Mouse (Mus musculus): ENCODE measurements at regions not wholly inside any gene's neighbourhood (a gene's known extent, or its start where the extent isn't known, plus 50 kb on each side); places are given as distances from the start of the nearest gene placed in this dataset.

DNA sequence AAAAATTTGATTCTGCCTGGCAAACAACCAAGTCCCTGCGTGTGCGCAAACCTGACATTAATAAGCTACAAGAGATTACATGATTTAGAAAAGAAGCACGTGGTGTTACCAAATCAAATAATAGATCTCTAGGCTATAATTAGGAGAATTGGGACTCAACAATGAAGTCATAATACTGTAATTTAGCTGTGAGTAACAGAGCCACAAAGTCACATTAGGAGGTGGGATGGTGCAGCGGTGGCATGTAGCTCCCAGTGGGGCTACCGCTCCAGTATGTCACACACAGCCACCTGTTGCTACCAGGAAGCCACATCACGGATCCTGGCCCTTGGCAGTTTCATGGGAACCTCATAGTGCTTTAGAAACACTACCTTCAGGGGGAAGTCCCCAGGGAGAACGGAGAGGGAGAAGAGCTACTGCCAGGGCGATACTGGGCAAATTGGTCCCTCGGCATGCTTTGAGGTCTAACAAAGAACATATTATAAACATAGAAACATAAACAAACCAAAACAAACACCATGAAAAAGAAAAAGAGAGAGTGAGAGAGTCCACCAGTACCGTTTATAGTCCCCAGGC lies 551.2 kb downstream of the Insc start:
- Histone ChIP-seq H3K4me3 (replicated peaks; ENCODE audit: control insufficient read depth, low read depth, low read length) (no peak overlapping the region), H3K4me1 (ENCODE audit: control insufficient read depth, insufficient read depth, low read length) (no peaks in the 10 kb centered on the region), H3K27ac (ENCODE audit: control insufficient read depth, insufficient read depth, low read depth, low read length, poor library complexity) (no peak overlapping the region)
- 81% methylated on average over 10 of the region's 10 CpGs for WGBS
- TF ChIP-seq CTCF (IDR thresholded peaks at IDR 0.05; ENCODE audit: control insufficient read depth, insufficient read depth, low read length) (no peak), POLR2A (IDR thresholded peaks at IDR 0.05; ENCODE audit: borderline replicate concordance, control insufficient read depth, low read depth, low read length) (no peak)

GRCm38 (mm10) chr7:115300241-115300640 lies 556.7 kb downstream of the Insc start:
- 68% methylated on average over 8 of the region's 8 CpGs for WGBS
- TF ChIP-seq CTCF (IDR thresholded peaks at IDR 0.05; ENCODE audit: control insufficient read depth, insufficient read depth, low read length) (no peak), POLR2A (IDR thresholded peaks at IDR 0.05; ENCODE audit: borderline replicate concordance, control insufficient read depth, low read depth, low read length) (no peak)
- no peaks in the 10 kb centered on the region for H3K4me1 ChIP-seq (ENCODE audit: control insufficient read depth, insufficient read depth, low read length)
- H3K27ac ChIP-seq (ENCODE audit: control insufficient read depth, insufficient read depth, low read depth, low read length, poor library complexity) = no peak overlapping the region
- no peak overlapping the region for H3K4me3 ChIP-seq (replicated peaks; ENCODE audit: control insufficient read depth, low read depth, low read length)

- H3K27ac ChIP-seq (ENCODE audit: control insufficient read depth, insufficient read depth, low read depth, low read length, poor library complexity) = no peak overlapping the region
- H3K4me3 ChIP-seq (replicated peaks; ENCODE audit: control insufficient read depth, low read depth, low read length) = no peak overlapping the region
- WGBS = 63% methylated on average over 4 of the region's 4 CpGs
- TF ChIP-seq POLR2A (IDR thresholded peaks at IDR 0.05; ENCODE audit: borderline replicate concordance, control insufficient read depth, low read depth, low read length) = no peak
- TF ChIP-seq CTCF (IDR thresholded peaks at IDR 0.05; ENCODE audit: control insufficient read depth, insufficient read depth, low read length) = no peak
- no peaks in the 10 kb centered on the region for H3K4me1 ChIP-seq (ENCODE audit: control insufficient read depth, insufficient read depth, low read length)
These were observed 564.9 kb downstream of the Insc start for GRCm38 (mm10) chr7:115308377-115308776.

- H3K4me3 ChIP-seq (replicated peaks; ENCODE audit: control insufficient read depth, low read depth, low read length) = no peak overlapping the region
- no peak for TF ChIP-seq CTCF (IDR thresholded peaks at IDR 0.05; ENCODE audit: control insufficient read depth, insufficient read depth, low read length)
- no peak for TF ChIP-seq POLR2A (IDR thresholded peaks at IDR 0.05; ENCODE audit: borderline replicate concordance, control insufficient read depth, low read depth, low read length)
- 68% methylated on average over 5 of the region's 5 CpGs for WGBS
These were observed 567.1 kb downstream of the Insc start for GRCm38 (mm10) chr7:115310400-115311225.

GRCm38 (mm10) chr7:115319504-115319903 lies 576.0 kb downstream of the Insc start:
- no peak overlapping the region for H3K4me3 ChIP-seq (replicated peaks; ENCODE audit: control insufficient read depth, low read depth, low read length)
- H3K4me1 ChIP-seq (ENCODE audit: control insufficient read depth, insufficient read depth, low read length) = no peaks in the 10 kb centered on the region
- TF ChIP-seq CTCF (IDR thresholded peaks at IDR 0.05; ENCODE audit: control insufficient read depth, insufficient read depth, low read length) = no peak
- no peak for TF ChIP-seq POLR2A (IDR thresholded peaks at IDR 0.05; ENCODE audit: borderline replicate concordance, control insufficient read depth, low read depth, low read length)
- 78% methylated on average over 4 of the region's 4 CpGs for WGBS
- H3K27ac ChIP-seq (ENCODE audit: control insufficient read depth, insufficient read depth, low read depth, low read length, poor library complexity) = no peak overlapping the region

More at GRCm38 (mm10) chr7:115310400-115311225, 567.1 kb downstream of the Insc start:
- Histone ChIP-seq H3K27ac (ENCODE audit: control insufficient read depth, insufficient read depth, low read depth, low read length, poor library complexity) (no peak overlapping the region), H3K4me1 (ENCODE audit: control insufficient read depth, insufficient read depth, low read length) (no peaks in the 10 kb centered on the region)

GRCm38 (mm10) chr7:115322989-115323388 lies 579.5 kb downstream of the Insc start:
- Histone ChIP-seq H3K4me3 (replicated peaks; ENCODE audit: control insufficient read depth, low read depth, low read length) (no peak overlapping the region), H3K27ac (ENCODE audit: control insufficient read depth, insufficient read depth, low read depth, low read length, poor library complexity) (no peak overlapping the region), H3K4me1 (ENCODE audit: control insufficient read depth, insufficient read depth, low read length) (no peaks in the 10 kb centered on the region)
- TF ChIP-seq POLR2A (IDR thresholded peaks at IDR 0.05; ENCODE audit: borderline replicate concordance, control insufficient read depth, low read depth, low read length) (no peak), CTCF (IDR thresholded peaks at IDR 0.05; ENCODE audit: control insufficient read depth, insufficient read depth, low read length) (no peak)
- WGBS = 71% methylated on average over 5 of the region's 5 CpGs

GRCm38 (mm10) chr7:115328300-115328699 lies 584.8 kb downstream of the Insc start:
- no peak for TF ChIP-seq CTCF (IDR thresholded peaks at IDR 0.05; ENCODE audit: control insufficient read depth, insufficient read depth, low read length)
- TF ChIP-seq POLR2A (IDR thresholded peaks at IDR 0.05; ENCODE audit: borderline replicate concordance, control insufficient read depth, low read depth, low read length) = no peak

GRCm38 (mm10) chr7:115331698-115332097 lies 588.2 kb downstream of the Insc start:
- TF ChIP-seq POLR2A (IDR thresholded peaks at IDR 0.05; ENCODE audit: borderline replicate concordance, control insufficient read depth, low read depth, low read length) (no peak), CTCF (IDR thresholded peaks at IDR 0.05; ENCODE audit: control insufficient read depth, insufficient read depth, low read length) (no peak)
- Histone ChIP-seq H3K27ac (ENCODE audit: control insufficient read depth, insufficient read depth, low read depth, low read length, poor library complexity) (no peak overlapping the region), H3K4me3 (replicated peaks; ENCODE audit: control insufficient read depth, low read depth, low read length) (no peak overlapping the region), H3K4me1 (ENCODE audit: control insufficient read depth, insufficient read depth, low read length) (no peaks in the 10 kb centered on the region)
- WGBS = 61% methylated on average over 1 of the region's 1 CpGs

More at GRCm38 (mm10) chr7:115328300-115328699, 584.8 kb downstream of the Insc start:
- WGBS = 74% methylated on average over 3 of the region's 3 CpGs
- no peak overlapping the region for H3K4me3 ChIP-seq (replicated peaks; ENCODE audit: control insufficient read depth, low read depth, low read length)
- H3K27ac ChIP-seq (ENCODE audit: control insufficient read depth, insufficient read depth, low read depth, low read length, poor library complexity) = no peak overlapping the region
- no peaks in the 10 kb centered on the region for H3K4me1 ChIP-seq (ENCODE audit: control insufficient read depth, insufficient read depth, low read length)
